Mouse (Mus musculus): ENCODE data around the gene Wdr83. TPM values are rescaled to one million over a fixed set of nuclear protein-coding genes. Genes with fewer than 3 reads are reported as not detected.
"Not testable (repeated sequence)": the region's sequence is repeated elsewhere in the genome, so short reads cannot be mapped to it uniquely, and the experiment has no call there.

Gene Wdr83
- polyA plus RNA-seq, 1 experiment from 2014 or later, result 65.8 TPM

GRCm38 (mm10) chr8:85091526-85092090, 10.5 kb upstream of the Wdr83 start:
- Histone ChIP-seq H3K36me3 (replicated peaks) (peaks cover 87% of the 10 kb centered on the region), H3K4me3 (no peak overlapping the region), H3K9me3 (no peaks in the 10 kb centered on the region), H3K27ac (replicated peaks) (no peak overlapping the region), H3K4me1 (peaks cover 3% of the 10 kb centered on the region; the same call in 1 of the 2 replicates), H3K27me3 (replicated peaks; ENCODE audit: low read depth, poor library complexity, severe bottlenecking) (no peaks in the 10 kb centered on the region)
- DNase-seq (ENCODE audit: low spot score), result no peak
- 30% methylated on average over 21 of the region's 21 CpGs for WGBS

GRCm38 (mm10) chr8:85090856-85091255, 9.8 kb upstream of the Wdr83 start:
- no peak overlapping the region for H3K4me3 ChIP-seq
- no peak for DNase-seq (ENCODE audit: low spot score)
- H3K27me3 ChIP-seq (replicated peaks; ENCODE audit: low read depth, poor library complexity, severe bottlenecking), result no peaks in the 10 kb centered on the region
- no peak overlapping the region for H3K27ac ChIP-seq (replicated peaks)
- H3K36me3 ChIP-seq (replicated peaks), result peaks cover 85% of the 10 kb centered on the region
- no peaks in the 10 kb centered on the region for H3K9me3 ChIP-seq
- WGBS, result 89% methylated on average over 11 of the region's 11 CpGs
- peaks cover 3% of the 10 kb centered on the region; the same call in 1 of the 2 replicates for H3K4me1 ChIP-seq

GRCm38 (mm10) chr8:85088771-85089170, 7.7 kb upstream of the Wdr83 start:
- H3K27me3 ChIP-seq (replicated peaks; ENCODE audit: low read depth, poor library complexity, severe bottlenecking), result no peaks in the 10 kb centered on the region
- peaks cover 9% of the 10 kb centered on the region for H3K4me1 ChIP-seq
- H3K27ac ChIP-seq (replicated peaks), result no peak overlapping the region
- H3K4me3 ChIP-seq, result no peak overlapping the region
- DNase-seq (ENCODE audit: low spot score), result no peak
- 86% methylated on average over 2 of the region's 2 CpGs for whole genome bisulfite sequencing
- H3K9me3 ChIP-seq, result no peaks in the 10 kb centered on the region
- H3K36me3 ChIP-seq (replicated peaks), result peaks cover 77% of the 10 kb centered on the region

- no peak overlapping the region for H3K27ac ChIP-seq (replicated peaks)
- H3K9me3 ChIP-seq, result no peaks in the 10 kb centered on the region
- 80% methylated on average over 3 of the region's 3 CpGs for WGBS
- H3K27me3 ChIP-seq (replicated peaks; ENCODE audit: low read depth, poor library complexity, severe bottlenecking), result no peaks in the 10 kb centered on the region
- no peak for DNase-seq (ENCODE audit: low spot score)
- H3K4me3 ChIP-seq, result no peak overlapping the region
- peaks cover 55% of the 10 kb centered on the region for H3K36me3 ChIP-seq (replicated peaks)
- H3K4me1 ChIP-seq, result peaks cover 31% of the 10 kb centered on the region
Observed at GRCm38 (mm10) chr8:85086238-85086637, 5.1 kb upstream of the Wdr83 start.

- H3K36me3 ChIP-seq (replicated peaks), result peaks cover 48% of the 10 kb centered on the region
- DNase-seq (ENCODE audit: low spot score), result no peak
- no peak overlapping the region for H3K27ac ChIP-seq (replicated peaks)
- 86% methylated on average over 8 of the region's 8 CpGs for WGBS
- no peaks in the 10 kb centered on the region for H3K9me3 ChIP-seq
- H3K27me3 ChIP-seq (replicated peaks; ENCODE audit: low read depth, poor library complexity, severe bottlenecking), result no peaks in the 10 kb centered on the region
- H3K4me3 ChIP-seq, result no peak overlapping the region
- H3K4me1 ChIP-seq, result peaks cover 37% of the 10 kb centered on the region
Observed at GRCm38 (mm10) chr8:85084633-85085032, 3.5 kb upstream of the Wdr83 start.

GRCm38 (mm10) chr8:85083108-85083813, 2.2 kb upstream of the Wdr83 start, which contains the start of gene Man2b1:
TSS of gene Man2b1 (plus strand) at chr8:85083270.
- peaks cover 47% of the 10 kb centered on the region for H3K36me3 ChIP-seq (replicated peaks)

GRCm38 (mm10) chr8:85082169-85082568, 1.1 kb upstream of the Wdr83 start:
- DNase-seq (ENCODE audit: low spot score), result not testable (repeated sequence)
- 94% methylated on average over 4 of the region's 4 CpGs for WGBS

More at GRCm38 (mm10) chr8:85083108-85083813, 2.2 kb upstream of the Wdr83 start, which contains the start of gene Man2b1:
- H3K27me3 ChIP-seq (replicated peaks; ENCODE audit: low read depth, poor library complexity, severe bottlenecking), result no peaks in the 10 kb centered on the region
- DNase-seq (ENCODE audit: low spot score), result peak; percentile 85
- H3K9me3 ChIP-seq, result no peaks in the 10 kb centered on the region
- peaks cover 43% of the 10 kb centered on the region for H3K4me1 ChIP-seq
- H3K27ac ChIP-seq (replicated peaks), result peak within 1 kb of the TSS; percentile 82
- 1% methylated on average over 30 of the region's 30 CpGs for WGBS
- H3K4me3 ChIP-seq, result peak within 1 kb of the TSS; percentile 73

GRCm38 (mm10) chr8:85080532-85081215, 432 bp downstream of the Wdr83 start, which contains the start of gene Wdr83os:
TSS of gene Wdr83os (plus strand) at chr8:85080740.
- H3K4me3 ChIP-seq, result peak within 1 kb of the TSS; percentile 96
- peak within 1 kb of the TSS; percentile 86 for H3K27ac ChIP-seq (replicated peaks)
- H3K36me3 ChIP-seq (replicated peaks), result peaks cover 46% of the 10 kb centered on the region

More at GRCm38 (mm10) chr8:85082169-85082568, 1.1 kb upstream of the Wdr83 start:
- H3K27ac ChIP-seq (replicated peaks); H3K9me3 ChIP-seq; H3K27me3 ChIP-seq (replicated peaks; ENCODE audit: low read depth, poor library complexity, severe bottlenecking): not testable (repeated sequence)
- peaks cover 46% of the 10 kb centered on the region for H3K36me3 ChIP-seq (replicated peaks)
- H3K4me3 ChIP-seq, result peak overlapping the region; percentile 96; the same call in 1 of the 2 replicates
- H3K4me1 ChIP-seq, result peaks cover 43% of the 10 kb centered on the region

GRCm38 (mm10) chr8:85080214-85080531, 933 bp downstream of the Wdr83 start:
- H3K27ac ChIP-seq (replicated peaks), result peak overlapping the region; percentile 86
- no peaks in the 10 kb centered on the region for H3K27me3 ChIP-seq (replicated peaks; ENCODE audit: low read depth, poor library complexity, severe bottlenecking)
- peaks cover 46% of the 10 kb centered on the region for H3K36me3 ChIP-seq (replicated peaks)
- H3K4me3 ChIP-seq, result peak overlapping the region; percentile 96
- no peak for DNase-seq (ENCODE audit: low spot score)
- H3K4me1 ChIP-seq, result peaks cover 43% of the 10 kb centered on the region
- WGBS, result 1% methylated on average over 25 of the region's 25 CpGs
- H3K9me3 ChIP-seq, result no peaks in the 10 kb centered on the region

More at GRCm38 (mm10) chr8:85080532-85081215, 432 bp downstream of the Wdr83 start, which contains the start of gene Wdr83os:
- Histone ChIP-seq H3K4me1 (peaks cover 43% of the 10 kb centered on the region), H3K27me3 (replicated peaks; ENCODE audit: low read depth, poor library complexity, severe bottlenecking) (no peaks in the 10 kb centered on the region), H3K9me3 (no peaks in the 10 kb centered on the region)
- WGBS, result under 1% methylated on average over 30 of the region's 30 CpGs
- peak; percentile 68 for DNase-seq (ENCODE audit: low spot score)

GRCm38 (mm10) chr8:85076993-85077392, 4.1 kb downstream of the Wdr83 start:
- H3K4me3 ChIP-seq, result no peak overlapping the region; the same call in 1 of the 2 replicates
- no peaks in the 10 kb centered on the region for H3K27me3 ChIP-seq (replicated peaks; ENCODE audit: low read depth, poor library complexity, severe bottlenecking)
- WGBS, result 0% methylated on average over 2 of the region's 2 CpGs
- peaks cover 64% of the 10 kb centered on the region for H3K36me3 ChIP-seq (replicated peaks)
- peaks cover 35% of the 10 kb centered on the region for H3K4me1 ChIP-seq
- DNase-seq (ENCODE audit: low spot score), result peak; percentile 83
- no peak overlapping the region for H3K27ac ChIP-seq (replicated peaks)
- H3K9me3 ChIP-seq, result no peaks in the 10 kb centered on the region

GRCm38 (mm10) chr8:85076001-85076400, 5.1 kb downstream of the Wdr83 start:
- peaks cover 30% of the 10 kb centered on the region for H3K4me1 ChIP-seq
- H3K27me3 ChIP-seq (replicated peaks; ENCODE audit: low read depth, poor library complexity, severe bottlenecking), result no peaks in the 10 kb centered on the region
- H3K36me3 ChIP-seq (replicated peaks), result peaks cover 64% of the 10 kb centered on the region
- H3K9me3 ChIP-seq, result no peaks in the 10 kb centered on the region
- no peak overlapping the region for H3K27ac ChIP-seq (replicated peaks)
- H3K4me3 ChIP-seq, result no peak overlapping the region
- DNase-seq (ENCODE audit: low spot score), result peak; percentile 49
- WGBS, result 77% methylated on average over 9 of the region's 9 CpGs

- peaks cover 29% of the 10 kb centered on the region for H3K4me1 ChIP-seq
- H3K9me3 ChIP-seq, result no peaks in the 10 kb centered on the region
- no peak for DNase-seq (ENCODE audit: low spot score)
- 92% methylated on average over 10 of the region's 10 CpGs for WGBS
- no peak overlapping the region for H3K27ac ChIP-seq (replicated peaks)
- H3K27me3 ChIP-seq (replicated peaks; ENCODE audit: low read depth, poor library complexity, severe bottlenecking), result no peaks in the 10 kb centered on the region
- peaks cover 64% of the 10 kb centered on the region for H3K36me3 ChIP-seq (replicated peaks)
- no peak overlapping the region for H3K4me3 ChIP-seq
Observed at GRCm38 (mm10) chr8:85074617-85075016, 6.5 kb downstream of the Wdr83 start.
